Mouse (Mus musculus): ENCODE data around the gene Gabbr1. TPM values are rescaled to one million over a fixed set of nuclear protein-coding genes. Genes with fewer than 3 reads are reported as not detected.

Gene Gabbr1
- polyA plus RNA-seq, 1 experiment from 2014 or later, result 94.9 TPM

DNA sequence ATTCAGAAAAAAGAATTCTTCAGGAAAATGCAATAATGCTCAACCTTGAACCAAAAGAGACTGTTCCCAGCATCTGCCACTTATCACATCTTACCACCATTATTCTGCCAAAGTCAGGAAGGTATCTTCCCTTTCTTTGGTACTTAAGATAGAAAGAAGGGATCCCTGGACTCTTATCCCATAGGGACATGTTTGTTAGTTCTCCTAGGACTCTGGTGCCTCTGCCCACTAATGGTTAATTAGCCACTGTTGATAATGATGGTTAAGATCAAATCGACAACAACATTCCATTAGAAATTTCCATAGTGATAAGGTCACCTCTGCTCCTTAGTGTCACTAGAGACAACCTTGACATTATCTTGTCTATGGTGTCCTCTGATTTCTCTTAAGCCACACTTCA is 52.4 kb downstream of the Gabbr1 start, which contains the start of gene Olfr91:
Olfr91 (minus strand) TSS at position 101 of the 400 bp plus-strand sequence.
- Histone ChIP-seq H3K4me2 (ENCODE audit: low read length) (no peak within 1 kb of the TSS), H3K27ac (ENCODE audit: low read length) (no peak within 1 kb of the TSS), H3K27me3 (ENCODE audit: control insufficient read depth, insufficient read depth, low read depth, low read length) (no peaks in the 10 kb centered on the region), H3K9ac (ENCODE audit: low read depth, low read length) (no peak within 1 kb of the TSS), H3K4me3 (ENCODE audit: low read depth, low read length) (no peak within 1 kb of the TSS), H3K36me3 (ENCODE audit: control insufficient read depth, insufficient read depth, low read length) (no peaks in the 10 kb centered on the region), H3K9me3 (replicated peaks; ENCODE audit: control insufficient read depth, low read length, poor library complexity, severe bottlenecking) (no peaks in the 10 kb centered on the region), H3K4me1 (ENCODE audit: control insufficient read depth, insufficient read depth, low read length) (no peaks in the 10 kb centered on the region)
- no peak for ATAC-seq
- 90% methylated on average over 1 of the region's 1 CpGs for WGBS

DNA sequence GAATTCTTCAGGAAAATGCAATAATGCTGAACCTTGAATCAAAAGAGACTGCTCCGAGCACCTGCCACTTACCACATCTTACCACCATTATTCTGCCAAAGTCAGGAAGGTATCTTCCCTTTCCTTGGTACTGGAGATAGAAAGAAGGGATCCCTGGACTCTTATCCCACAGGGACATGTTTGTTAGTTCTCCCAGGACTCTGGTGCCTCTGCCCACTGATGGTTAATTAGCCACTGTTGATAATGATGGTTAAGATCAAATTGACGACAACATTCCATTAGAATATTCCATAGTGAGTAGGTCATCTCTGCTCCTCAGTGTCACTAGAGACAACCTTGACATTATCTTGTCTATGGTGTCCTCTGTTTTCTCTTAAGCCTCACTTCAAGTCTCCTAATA is 74.2 kb downstream of the Gabbr1 start, which contains the start of gene Olfr92:
Olfr92 (minus strand) TSS at position 101 of the 400 bp plus-strand sequence.
- no peak within 1 kb of the TSS for H3K9ac ChIP-seq (ENCODE audit: low read depth, low read length)
- ATAC-seq, result no peak
- no peaks in the 10 kb centered on the region for H3K4me1 ChIP-seq (ENCODE audit: control insufficient read depth, insufficient read depth, low read length)
- no peaks in the 10 kb centered on the region for H3K9me3 ChIP-seq (replicated peaks; ENCODE audit: control insufficient read depth, low read length, poor library complexity, severe bottlenecking)
- 89% methylated on average over 2 of the region's 2 CpGs for WGBS
- no peaks in the 10 kb centered on the region for H3K27me3 ChIP-seq (ENCODE audit: control insufficient read depth, insufficient read depth, low read depth, low read length)
- H3K4me2 ChIP-seq (ENCODE audit: low read length), result no peak within 1 kb of the TSS
- no peak within 1 kb of the TSS for H3K4me3 ChIP-seq (ENCODE audit: low read depth, low read length)
- no peak within 1 kb of the TSS for H3K27ac ChIP-seq (ENCODE audit: low read length)
- H3K36me3 ChIP-seq (ENCODE audit: control insufficient read depth, insufficient read depth, low read length), result no peaks in the 10 kb centered on the region

Other genes starting within 250 kb of the Gabbr1 start
- not detected in 2 replicates for gene H2-M10.6, start 233.8 kb upstream of the Gabbr1 start, polyA plus RNA-seq (2015; fragmentation: Nextera tagmentation; extraction: Ambion mirVana)
- 44.5 and 48.0 TPM in 2 replicates for gene Trim26, start 208.8 kb upstream of the Gabbr1 start, polyA plus RNA-seq (2015; fragmentation: Nextera tagmentation; extraction: Ambion mirVana)
- 0.53 and 0.89 TPM in 2 replicates for gene Trim15, start 178.8 kb upstream of the Gabbr1 start, polyA plus RNA-seq (2015; fragmentation: Nextera tagmentation; extraction: Ambion mirVana)
- 0.70 and 1.0 TPM in 2 replicates for gene Trim10, start 176.4 kb upstream of the Gabbr1 start, polyA plus RNA-seq (2015; fragmentation: Nextera tagmentation; extraction: Ambion mirVana)
- not detected in 2 replicates for gene Trim40, start 155.8 kb upstream of the Gabbr1 start, polyA plus RNA-seq (2015; fragmentation: Nextera tagmentation; extraction: Ambion mirVana)
- gene Trim31, start 147.8 kb upstream of the Gabbr1 start, polyA plus RNA-seq (2015; fragmentation: Nextera tagmentation; extraction: Ambion mirVana), result not detected in 2 replicates
- gene Rnf39, start 103.0 kb upstream of the Gabbr1 start, polyA plus RNA-seq (2015; fragmentation: Nextera tagmentation; extraction: Ambion mirVana), result 1.7 and 2.0 TPM in 2 replicates
- 158 and 166 TPM in 2 replicates for gene Ppp1r11, start 94.2 kb upstream of the Gabbr1 start, polyA plus RNA-seq (2015; fragmentation: Nextera tagmentation; extraction: Ambion mirVana)
- 47.3 and 52.3 TPM in 2 replicates for gene Znrd1, start 87.4 kb upstream of the Gabbr1 start, polyA plus RNA-seq (2015; fragmentation: Nextera tagmentation; extraction: Ambion mirVana)
- 4.7 and 6.5 TPM in 2 replicates for gene Znrd1as, start 87.4 kb upstream of the Gabbr1 start, polyA plus RNA-seq (2015; fragmentation: Nextera tagmentation; extraction: Ambion mirVana)
- gene 2410137M14Rik, start 64.7 kb upstream of the Gabbr1 start, polyA plus RNA-seq (2015; fragmentation: Nextera tagmentation; extraction: Ambion mirVana), result 0.42 and 0.44 TPM in 2 replicates
- 2.9 and 3.4 TPM in 2 replicates for gene H2-M5, start 56.4 kb upstream of the Gabbr1 start, polyA plus RNA-seq (2015; fragmentation: Nextera tagmentation; extraction: Ambion mirVana)
- gene Zfp57, start 44.8 kb upstream of the Gabbr1 start, polyA plus RNA-seq (2015; fragmentation: Nextera tagmentation; extraction: Ambion mirVana), result 280 and 312 TPM in 2 replicates
- 2.0 and 3.2 TPM in 2 replicates for gene Mog, start 22.6 kb upstream of the Gabbr1 start, polyA plus RNA-seq (2015; fragmentation: Nextera tagmentation; extraction: Ambion mirVana)
- gene Olfr90, start 42.5 kb downstream of the Gabbr1 start, polyA plus RNA-seq (2015; fragmentation: Nextera tagmentation; extraction: Ambion mirVana), result not detected in 2 replicates
- not detected in 2 replicates for gene Olfr91, start 52.3 kb downstream of the Gabbr1 start, polyA plus RNA-seq (2015; fragmentation: Nextera tagmentation; extraction: Ambion mirVana)
- not detected in 2 replicates for gene Olfr92, start 74.1 kb downstream of the Gabbr1 start, polyA plus RNA-seq (2015; fragmentation: Nextera tagmentation; extraction: Ambion mirVana)
- gene Olfr93, start 115.5 kb downstream of the Gabbr1 start, polyA plus RNA-seq (2015; fragmentation: Nextera tagmentation; extraction: Ambion mirVana), result not detected in 2 replicates
- not detected in 2 replicates for gene Ubd, start 147.9 kb downstream of the Gabbr1 start, polyA plus RNA-seq (2015; fragmentation: Nextera tagmentation; extraction: Ambion mirVana)
- gene Olfr94, start 155.0 kb downstream of the Gabbr1 start, polyA plus RNA-seq (2015; fragmentation: Nextera tagmentation; extraction: Ambion mirVana), result not detected in 2 replicates
- gene Olfr95, start 167.2 kb downstream of the Gabbr1 start, polyA plus RNA-seq (2015; fragmentation: Nextera tagmentation; extraction: Ambion mirVana), result 0.04 TPM in 1 of 2 replicates, not detected in the other
- gene Olfr96, start 174.2 kb downstream of the Gabbr1 start, polyA plus RNA-seq (2015; fragmentation: Nextera tagmentation; extraction: Ambion mirVana), result not detected in 2 replicates
- not detected in 2 replicates for gene Olfr97, start 191.4 kb downstream of the Gabbr1 start, polyA plus RNA-seq (2015; fragmentation: Nextera tagmentation; extraction: Ambion mirVana)
- not detected in 2 replicates for gene Olfr98, start 217.8 kb downstream of the Gabbr1 start, polyA plus RNA-seq (2015; fragmentation: Nextera tagmentation; extraction: Ambion mirVana)
- gene H2-M3, start 224.3 kb downstream of the Gabbr1 start, polyA plus RNA-seq (2015; fragmentation: Nextera tagmentation; extraction: Ambion mirVana), result 1.2 and 1.9 TPM in 2 replicates
- gene Olfr99, start 237.5 kb downstream of the Gabbr1 start, polyA plus RNA-seq (2015; fragmentation: Nextera tagmentation; extraction: Ambion mirVana), result not detected in 2 replicates

All from midbrain, embryonic 16.5 days (tissue).